Mouse (Mus musculus) lung, adult 2 months (tissue): ENCODE measurements around the gene Clec12b.

Experiments
- CTCF ChIP-seq: fragments of 200-500 bp; IDR thresholded peaks from 2 replicates; pipeline ENCODE4 v1.5.1; 2011; ENCODE audit warnings: mild to moderate bottlenecking, low read length, control low read depth; ENCODE audit not compliant: insufficient read depth
- POLR2A ChIP-seq: fragments of 200-500 bp; IDR thresholded peaks from 2 replicates; pipeline ENCODE4 v1.6.1; 2011; ENCODE audit warnings: low read depth, mild to moderate bottlenecking, control low read depth, low read length, borderline replicate concordance; ENCODE audit errors: extremely low read depth

- TF ChIP-seq CTCF (no peak), POLR2A (no peak)
Observed at GRCm38 (mm10) chr6:129405999-129406398, 20.3 kb upstream of the Clec12b start.
